Mouse (Mus musculus): ENCODE data around the gene Mecom. TPM values are rescaled to one million over a fixed set of nuclear protein-coding genes. Genes with fewer than 3 reads are reported as not detected.

Gene Mecom
- polyA plus RNA-seq (2014; fragmentation: Illumina TruSeq; extraction: RNeasy Lipid Tissue Mini Kit (QIAGEN cat#74804); ENCODE audit: low read depth, low replicate concordance), result 72.1 TPM

DNA sequence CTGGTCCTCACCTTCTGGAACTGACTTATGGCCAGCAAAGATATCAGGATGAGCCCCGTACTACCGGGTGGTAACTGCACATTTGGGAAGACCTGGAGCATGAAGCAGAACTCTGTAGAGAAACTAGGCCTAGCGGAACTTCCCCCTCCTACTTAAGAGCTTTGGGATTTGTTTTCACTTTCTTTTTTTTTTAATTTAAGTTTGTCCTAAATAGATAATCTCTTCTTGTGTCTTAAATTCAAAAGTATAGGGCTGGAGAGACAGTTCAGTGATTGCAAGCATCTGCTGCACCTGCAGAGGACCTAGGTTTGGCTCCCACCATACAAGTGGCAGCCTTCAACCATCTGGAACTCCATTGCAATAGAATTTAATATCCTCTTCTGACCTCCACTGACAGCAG lies at the start of gene Mecom:
Mecom (minus strand) TSS at position 101 of the 400 bp plus-strand sequence.

Other genes with a start within 250 kb of the Mecom start
- not detected for gene Actrt3, start 51.9 kb upstream of the Mecom start, polyA plus RNA-seq (2014; fragmentation: Illumina TruSeq; extraction: RNeasy Lipid Tissue Mini Kit (QIAGEN cat#74804); ENCODE audit: low read depth, low replicate concordance)
- gene Mynn, start 54.1 kb upstream of the Mecom start, polyA plus RNA-seq (2014; fragmentation: Illumina TruSeq; extraction: RNeasy Lipid Tissue Mini Kit (QIAGEN cat#74804); ENCODE audit: low read depth, low replicate concordance), result 40.3 TPM
- gene Lrriq4, start 96.5 kb upstream of the Mecom start, polyA plus RNA-seq (2014; fragmentation: Illumina TruSeq; extraction: RNeasy Lipid Tissue Mini Kit (QIAGEN cat#74804); ENCODE audit: low read depth, low replicate concordance), result 0.24 TPM
- 2.9 TPM for gene Lrrc34, start 99.9 kb upstream of the Mecom start, polyA plus RNA-seq (2014; fragmentation: Illumina TruSeq; extraction: RNeasy Lipid Tissue Mini Kit (QIAGEN cat#74804); ENCODE audit: low read depth, low replicate concordance)
- gene Lrrc31, start 151.8 kb upstream of the Mecom start, polyA plus RNA-seq (2014; fragmentation: Illumina TruSeq; extraction: RNeasy Lipid Tissue Mini Kit (QIAGEN cat#74804); ENCODE audit: low read depth, low replicate concordance), result 15.0 TPM
- gene Samd7, start 198.3 kb upstream of the Mecom start, polyA plus RNA-seq (2014; fragmentation: Illumina TruSeq; extraction: RNeasy Lipid Tissue Mini Kit (QIAGEN cat#74804); ENCODE audit: low read depth, low replicate concordance), result not detected
- 453 TPM for gene Sec62, start 244.9 kb upstream of the Mecom start, polyA plus RNA-seq (2014; fragmentation: Illumina TruSeq; extraction: RNeasy Lipid Tissue Mini Kit (QIAGEN cat#74804); ENCODE audit: low read depth, low replicate concordance)